Mouse (Mus musculus) layer of hippocampus, adult 2 months (tissue): ENCODE results near the gene Arid5b. TPM values are rescaled to one million over a fixed set of nuclear protein-coding genes. Genes with fewer than 3 reads are reported as not detected.
A peak's percentile ranks its signal among the peaks of the same experiment; 100 is the strongest.

Source experiments
- DNase-seq, 2 experiments: peaks; one replicate each; pipeline ENCODE4 v3.0.0; 2022; ENCODE audit warnings: low spot score in 2 of 2
- H3K27ac ChIP-seq: fragments of 200-600 bp; 2 replicates; pipeline ENCODE4 v1.8.1; 2022
- H3K4me3 ChIP-seq: fragments of 200-600 bp; 2 replicates; pipeline ENCODE4 v1.8.1; 2022; ENCODE audit warnings: mild to moderate bottlenecking
- CTCF ChIP-seq: fragments of 200-600 bp; conservative IDR thresholded peaks from 2 replicates; pipeline ENCODE4 v1.8.1; 2022; ENCODE audit warnings: antibody characterized with exemption, mild to moderate bottlenecking, moderate library complexity
- total RNA-seq, 2 experiments: library from RNA; stranded (reverse); gene quantifications; 2 replicates each; pipeline ENCODE4 v1.2.3; 2021

Arid5b gene
- total RNA-seq, 2 experiments from 2014 or later: 25.5 to 27.2 TPM

- no peak overlapping the region for H3K27ac ChIP-seq
- no peak for DNase-seq
- TF ChIP-seq CTCF: no peak
- no peak overlapping the region for H3K4me3 ChIP-seq
Measured at GRCm38 (mm10) chr10:68093496-68093895, 185.0 kb downstream of the Arid5b start.

GRCm38 (mm10) chr10:68091840-68092239, 186.7 kb downstream of the Arid5b start:
- TF ChIP-seq CTCF: no peak
- DNase-seq: no peak
- no peak overlapping the region for H3K27ac ChIP-seq
- no peak overlapping the region for H3K4me3 ChIP-seq

GRCm38 (mm10) chr10:68091011-68091410, 187.5 kb downstream of the Arid5b start:
- Histone ChIP-seq H3K4me3 (no peak overlapping the region), H3K27ac (no peak overlapping the region)
- DNase-seq: no peak
- TF ChIP-seq CTCF: no peak

- Histone ChIP-seq H3K27ac (no peak overlapping the region), H3K4me3 (no peak overlapping the region)
- no peak for DNase-seq
- TF ChIP-seq CTCF: no peak
Measured at GRCm38 (mm10) chr10:68090544-68090943, 188.0 kb downstream of the Arid5b start.

GRCm38 (mm10) chr10:68090197-68090535, 188.4 kb downstream of the Arid5b start:
- no peak overlapping the region for H3K4me3 ChIP-seq
- H3K27ac ChIP-seq: no peak overlapping the region
- no peak for DNase-seq
- TF ChIP-seq CTCF: no peak

- Histone ChIP-seq H3K27ac (no peak overlapping the region), H3K4me3 (no peak overlapping the region)
- peak; percentile 67 for TF ChIP-seq CTCF
- no peak for DNase-seq
Measured at GRCm38 (mm10) chr10:68089435-68090196, 188.9 kb downstream of the Arid5b start.

- H3K27ac ChIP-seq: no peak overlapping the region
- no peak overlapping the region for H3K4me3 ChIP-seq
- no peak for DNase-seq
- peak; percentile 32 for TF ChIP-seq CTCF
Measured at GRCm38 (mm10) chr10:68087722-68088121, 190.8 kb downstream of the Arid5b start.

- no peak for TF ChIP-seq CTCF
- no peak for DNase-seq
Measured at GRCm38 (mm10) chr10:68086973-68087372, 191.6 kb downstream of the Arid5b start.

GRCm38 (mm10) chr10:68085574-68085973, 193.0 kb downstream of the Arid5b start:
- no peak for TF ChIP-seq CTCF
- no peak overlapping the region for H3K4me3 ChIP-seq
- DNase-seq: no peak
- no peak overlapping the region for H3K27ac ChIP-seq

More at GRCm38 (mm10) chr10:68086973-68087372, 191.6 kb downstream of the Arid5b start:
- H3K4me3 ChIP-seq: no peak overlapping the region
- no peak overlapping the region for H3K27ac ChIP-seq

GRCm38 (mm10) chr10:68081712-68082111, 196.8 kb downstream of the Arid5b start:
- H3K27ac ChIP-seq: no peak overlapping the region
- no peak for TF ChIP-seq CTCF
- DNase-seq: no peak
- no peak overlapping the region for H3K4me3 ChIP-seq

GRCm38 (mm10) chr10:68079910-68080670, 198.4 kb downstream of the Arid5b start:
- no peak for DNase-seq
- no peak overlapping the region for H3K4me3 ChIP-seq
- no peak overlapping the region for H3K27ac ChIP-seq
- TF ChIP-seq CTCF: no peak

- TF ChIP-seq CTCF: no peak
- Histone ChIP-seq H3K4me3 (no peak overlapping the region), H3K27ac (no peak overlapping the region)
- DNase-seq: no peak
Measured at GRCm38 (mm10) chr10:68078708-68079107, 199.8 kb downstream of the Arid5b start.

- no peak for TF ChIP-seq CTCF
- no peak overlapping the region for H3K27ac ChIP-seq
- H3K4me3 ChIP-seq: no peak overlapping the region
- DNase-seq: no peak
Measured at GRCm38 (mm10) chr10:68075181-68075580, 203.4 kb downstream of the Arid5b start.

GRCm38 (mm10) chr10:68074291-68074690, 204.2 kb downstream of the Arid5b start:
- Histone ChIP-seq H3K27ac (no peak overlapping the region), H3K4me3 (no peak overlapping the region)
- TF ChIP-seq CTCF: no peak
- no peak for DNase-seq
